Mouse (Mus musculus) spleen, adult 2 months (tissue): Measurements from ENCODE around the gene Klf6.

Experiments used
- CTCF ChIP-seq: fragments of 200-500 bp; IDR thresholded peaks from 2 replicates; pipeline ENCODE4 v1.5.1; 2011; ENCODE audit warnings: mild to moderate bottlenecking, inconsistent platforms; ENCODE audit not compliant: insufficient read depth, insufficient read length, insufficient replicate concordance; ENCODE audit errors: extremely low read depth
- POLR2A ChIP-seq: fragments of 200-500 bp; IDR thresholded peaks from 2 replicates; pipeline ENCODE4 v1.6.1; 2011; ENCODE audit warnings: low read depth, low read length, inconsistent platforms

GRCm38 (mm10) chr13:5824189-5824815 is 37.0 kb upstream of the Klf6 start:
- TF ChIP-seq POLR2A (no peak), CTCF (no peak)
